Mouse (Mus musculus) gastrocnemius, postnatal 4 days (tissue): ENCODE results near the gene Incenp. TPM values are rescaled to one million over a fixed set of nuclear protein-coding genes. Genes with fewer than 3 reads are reported as not detected.
A peak's percentile ranks its signal among the peaks of the same experiment; 100 is the strongest.

Source experiments
- DNase-seq, 2 experiments: peaks; one replicate each; pipeline ENCODE4 v3.0.0; 2021 to 2022; ENCODE audit warnings: low spot score in 2 of 2, mixed read lengths in 2 of 2
- microRNA-seq: library from miRNA; unstranded; fragments of <30 nt; microRNA quantifications from one replicate; pipeline ENCODE4 v1.2.0, GENCODE M21; 2021
- total RNA-seq, 2 experiments: library from RNA; stranded (reverse); gene quantifications; 2 replicates each; pipeline ENCODE4 v1.2.3; 2021

Incenp gene
- total RNA-seq, 2 experiments from 2014 or later, result 39.3 TPM

- no peak for DNase-seq
Observed at GRCm38 (mm10) chr19:9837341-9837715, 62.0 kb downstream of the Incenp start.

- peak in 1 of 2 experiments; percentile 37 for DNase-seq
Observed at GRCm38 (mm10) chr19:9836581-9837340, 62.6 kb downstream of the Incenp start.

Small RNAs within 50 kb of the gene (microRNA-seq; reads per million reads assigned to microRNA genes)
- gene Gm22369, result not detected
- gene Gm24484, result not detected

Other genes starting within 250 kb of the Incenp start
- gene Scgb2a2, start 52.0 kb downstream of the Incenp start, total RNA-seq, result not detected
- gene Fth1, start 81.0 kb upstream of the Incenp start, total RNA-seq, result 1,000 to 10,000 TPM; 1,831 to 1,888 TPM
- gene Best1, start 102.1 kb upstream of the Incenp start, total RNA-seq, result 1 to 10 TPM; 1.2 to 1.5 TPM
- 10 to 100 TPM; 24.2 to 26.1 TPM for gene Rab3il1, start 102.1 kb upstream of the Incenp start, total RNA-seq
- 10 to 100 TPM; 16.8 to 28.4 TPM for gene Fads3, start 142.0 kb upstream of the Incenp start, total RNA-seq
- gene Fads2, start 202.2 kb upstream of the Incenp start, total RNA-seq, result 10 to 100 TPM; 26.2 to 27.3 TPM